Mouse (Mus musculus): ENCODE data around the gene Fam69b. TPM values are rescaled to one million over a fixed set of nuclear protein-coding genes. Genes with fewer than 3 reads are reported as not detected.

Gene Fam69b
- polyA plus RNA-seq, 1 experiment from 2014 or later = 109 TPM

GRCm38 (mm10) chr2:26590962-26591361 lies 37.3 kb upstream of the Fam69b start:
- H3K27ac ChIP-seq = no peak overlapping the region
- no peak overlapping the region for H3K4me3 ChIP-seq
- peaks cover 13% of the 10 kb centered on the region for H3K4me1 ChIP-seq (replicated peaks)
- H3K27me3 ChIP-seq = no peaks in the 10 kb centered on the region
- no peaks in the 10 kb centered on the region for H3K36me3 ChIP-seq
- WGBS = 96% methylated on average over 7 of the region's 7 CpGs
- no peaks in the 10 kb centered on the region for H3K9me3 ChIP-seq
- no peak overlapping the region for H3K9ac ChIP-seq
- ATAC-seq (ENCODE audit: low FRiP score) = no peak
- H3K4me2 ChIP-seq = no peak overlapping the region

- Histone ChIP-seq H3K27ac (no peak overlapping the region), H3K9ac (no peak overlapping the region), H3K4me3 (no peak overlapping the region), H3K9me3 (no peaks in the 10 kb centered on the region), H3K27me3 (no peaks in the 10 kb centered on the region), H3K36me3 (no peaks in the 10 kb centered on the region), H3K4me2 (no peak overlapping the region), H3K4me1 (replicated peaks) (peaks cover 9% of the 10 kb centered on the region)
- ATAC-seq (ENCODE audit: low FRiP score) = no peak
- 89% methylated on average over 12 of the region's 12 CpGs for WGBS
Observed at GRCm38 (mm10) chr2:26591416-26591815, 36.8 kb upstream of the Fam69b start.

- no peaks in the 10 kb centered on the region for H3K27me3 ChIP-seq
- 78% methylated on average over 9 of the region's 9 CpGs for WGBS
- H3K4me3 ChIP-seq = no peak overlapping the region
- H3K27ac ChIP-seq = no peak overlapping the region; the same call in 1 of the 2 replicates
- H3K36me3 ChIP-seq = no peaks in the 10 kb centered on the region
- no peak for ATAC-seq (ENCODE audit: low FRiP score)
- no peaks in the 10 kb centered on the region for H3K9me3 ChIP-seq
- no peaks in the 10 kb centered on the region for H3K4me1 ChIP-seq (replicated peaks)
- H3K4me2 ChIP-seq = no peak overlapping the region
- H3K9ac ChIP-seq = 0 out of 2 replicates have a peak overlapping the region, but pooled peaks have one; percentile 5
Observed at GRCm38 (mm10) chr2:26593211-26594021, 34.8 kb upstream of the Fam69b start.

GRCm38 (mm10) chr2:26594022-26594346 lies 34.3 kb upstream of the Fam69b start:
- 71% methylated on average over 9 of the region's 9 CpGs for WGBS
- H3K9me3 ChIP-seq = no peaks in the 10 kb centered on the region
- no peak overlapping the region for H3K27ac ChIP-seq
- H3K27me3 ChIP-seq = no peaks in the 10 kb centered on the region
- ATAC-seq (ENCODE audit: low FRiP score) = no peak
- H3K9ac ChIP-seq = no peak overlapping the region
- no peak overlapping the region for H3K4me3 ChIP-seq
- H3K4me1 ChIP-seq (replicated peaks) = no peaks in the 10 kb centered on the region
- no peaks in the 10 kb centered on the region for H3K36me3 ChIP-seq
- no peak overlapping the region for H3K4me2 ChIP-seq

GRCm38 (mm10) chr2:26594461-26594933 lies 33.8 kb upstream of the Fam69b start:
- no peak overlapping the region for H3K4me2 ChIP-seq
- ATAC-seq (ENCODE audit: low FRiP score) = no peak
- no peaks in the 10 kb centered on the region for H3K9me3 ChIP-seq
- no peak overlapping the region for H3K4me3 ChIP-seq
- H3K9ac ChIP-seq = no peak overlapping the region
- no peak overlapping the region for H3K27ac ChIP-seq
- H3K27me3 ChIP-seq = no peaks in the 10 kb centered on the region
- no peaks in the 10 kb centered on the region for H3K4me1 ChIP-seq (replicated peaks)
- no peaks in the 10 kb centered on the region for H3K36me3 ChIP-seq
- WGBS = 89% methylated on average over 7 of the region's 7 CpGs

GRCm38 (mm10) chr2:26594934-26595724 lies 33.1 kb upstream of the Fam69b start:
- ATAC-seq (ENCODE audit: low FRiP score) = no peak

GRCm38 (mm10) chr2:26595725-26596435 lies 32.4 kb upstream of the Fam69b start:
- WGBS = 92% methylated on average over 11 of the region's 11 CpGs
- Histone ChIP-seq H3K27me3 (no peaks in the 10 kb centered on the region), H3K9me3 (no peaks in the 10 kb centered on the region)

More at GRCm38 (mm10) chr2:26594934-26595724, 33.1 kb upstream of the Fam69b start:
- no peak overlapping the region for H3K4me2 ChIP-seq
- no peak overlapping the region for H3K9ac ChIP-seq
- no peaks in the 10 kb centered on the region for H3K36me3 ChIP-seq
- H3K27ac ChIP-seq = no peak overlapping the region
- no peaks in the 10 kb centered on the region for H3K27me3 ChIP-seq
- WGBS = 75% methylated on average over 6 of the region's 6 CpGs
- H3K4me3 ChIP-seq = no peak overlapping the region
- H3K4me1 ChIP-seq (replicated peaks) = no peaks in the 10 kb centered on the region
- no peaks in the 10 kb centered on the region for H3K9me3 ChIP-seq

GRCm38 (mm10) chr2:26596898-26597297 lies 31.4 kb upstream of the Fam69b start:
- peaks cover 6% of the 10 kb centered on the region for H3K27me3 ChIP-seq
- H3K9me3 ChIP-seq = no peaks in the 10 kb centered on the region
- H3K4me2 ChIP-seq = no peak overlapping the region
- no peak overlapping the region for H3K4me3 ChIP-seq
- no peak for ATAC-seq (ENCODE audit: low FRiP score)
- no peaks in the 10 kb centered on the region for H3K4me1 ChIP-seq (replicated peaks)
- no peaks in the 10 kb centered on the region for H3K36me3 ChIP-seq
- no peak overlapping the region for H3K9ac ChIP-seq
- H3K27ac ChIP-seq = no peak overlapping the region
- WGBS = 95% methylated on average over 3 of the region's 3 CpGs

More at GRCm38 (mm10) chr2:26595725-26596435, 32.4 kb upstream of the Fam69b start:
- no peak overlapping the region for H3K9ac ChIP-seq
- H3K4me1 ChIP-seq (replicated peaks) = no peaks in the 10 kb centered on the region
- H3K4me2 ChIP-seq = no peak overlapping the region
- no peak for ATAC-seq (ENCODE audit: low FRiP score)
- H3K27ac ChIP-seq = no peak overlapping the region
- no peaks in the 10 kb centered on the region for H3K36me3 ChIP-seq
- no peak overlapping the region for H3K4me3 ChIP-seq

GRCm38 (mm10) chr2:26597810-26598209 lies 30.4 kb upstream of the Fam69b start:
- ATAC-seq (ENCODE audit: low FRiP score) = no peak
- H3K9me3 ChIP-seq = no peaks in the 10 kb centered on the region
- no peak overlapping the region for H3K9ac ChIP-seq
- H3K4me3 ChIP-seq = no peak overlapping the region
- H3K4me2 ChIP-seq = no peak overlapping the region
- no peak overlapping the region for H3K27ac ChIP-seq
- H3K4me1 ChIP-seq (replicated peaks) = no peaks in the 10 kb centered on the region
- H3K36me3 ChIP-seq = no peaks in the 10 kb centered on the region
- H3K27me3 ChIP-seq = peaks cover 15% of the 10 kb centered on the region
- WGBS = 86% methylated on average over 2 of the region's 2 CpGs

- no peak overlapping the region for H3K4me3 ChIP-seq
- H3K4me1 ChIP-seq (replicated peaks) = peaks cover 3% of the 10 kb centered on the region
- H3K36me3 ChIP-seq = no peaks in the 10 kb centered on the region
- no peak overlapping the region for H3K9ac ChIP-seq
- no peak overlapping the region for H3K4me2 ChIP-seq
- WGBS = 92% methylated on average over 3 of the region's 3 CpGs
- H3K9me3 ChIP-seq = no peaks in the 10 kb centered on the region
- H3K27me3 ChIP-seq = peaks cover 22% of the 10 kb centered on the region
- no peak overlapping the region for H3K27ac ChIP-seq
- no peak for ATAC-seq (ENCODE audit: low FRiP score)
Observed at GRCm38 (mm10) chr2:26598462-26598861, 29.8 kb upstream of the Fam69b start.

- Histone ChIP-seq H3K27ac (no peak overlapping the region), H3K4me2 (no peak overlapping the region), H3K4me1 (replicated peaks) (peaks cover 15% of the 10 kb centered on the region), H3K9me3 (no peaks in the 10 kb centered on the region), H3K36me3 (no peaks in the 10 kb centered on the region), H3K9ac (no peak overlapping the region), H3K27me3 (peaks cover 36% of the 10 kb centered on the region), H3K4me3 (no peak overlapping the region)
- ATAC-seq (ENCODE audit: low FRiP score) = no peak
- 86% methylated on average over 4 of the region's 4 CpGs for WGBS
Observed at GRCm38 (mm10) chr2:26599965-26600364, 28.3 kb upstream of the Fam69b start.

GRCm38 (mm10) chr2:26600664-26601063 lies 27.6 kb upstream of the Fam69b start:
- Histone ChIP-seq H3K27ac (no peak overlapping the region), H3K27me3 (peaks cover 41% of the 10 kb centered on the region), H3K9me3 (no peaks in the 10 kb centered on the region), H3K4me2 (no peak overlapping the region), H3K4me3 (no peak overlapping the region), H3K9ac (no peak overlapping the region), H3K4me1 (replicated peaks) (peaks cover 15% of the 10 kb centered on the region), H3K36me3 (no peaks in the 10 kb centered on the region)
- 95% methylated on average over 2 of the region's 2 CpGs for WGBS
- ATAC-seq (ENCODE audit: low FRiP score) = no peak
